ENCODE assay signal across 13 mouse cellular contexts in the genomic region with DNA sequence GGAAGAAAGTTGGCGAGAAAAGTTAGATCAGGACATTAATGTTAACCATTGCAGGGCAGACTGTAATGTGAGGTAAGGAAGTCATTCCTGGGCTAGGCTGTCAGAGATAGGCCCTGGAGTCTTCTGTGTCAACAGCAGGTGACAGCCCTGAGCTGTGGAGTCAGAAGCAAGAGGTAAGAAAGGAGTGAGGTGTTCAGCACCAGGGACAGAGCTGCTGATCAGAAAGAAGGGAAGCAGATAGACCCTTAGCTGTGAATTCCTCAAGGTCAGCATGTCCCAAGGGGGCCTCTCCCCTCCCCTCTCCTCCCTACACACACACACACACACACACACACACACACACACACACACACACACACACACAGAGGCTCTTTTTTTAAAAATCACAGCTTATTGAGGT. TPM values are rescaled to one million over a fixed set of nuclear protein-coding genes. Genes with fewer than 3 reads are reported as not detected.
DNase-seq lines count a peak whose midpoint lies in the region; ATAC-seq and TF ChIP-seq lines count a peak whose summit lies in the region.
"Had no signal": no experiment of that assay in that cellular context is flagged by ENCODE, and none has a peak within 500 bp of the region (broad histone marks: within the 10 kb centered on the region; RNA-seq: fewer than 3 reads in every experiment).

No protein-coding gene starts in this region.

- ATAC-seq in megakaryocyte progenitor cell, adult 5-6 weeks (replicated peaks; ENCODE audit: poor library complexity) = 0 out of 2 replicates have a peak, but pooled peaks have one; percentile 20
- ATAC-seq in hindbrain, embryonic 13.5 days (ENCODE audit: low FRiP score) = no peak

- 55% methylated on average over 1 of the region's 1 CpGs for WGBS in kidney, adult 2 months
- WGBS in hindbrain, embryonic 13.5 days = 89% methylated on average over 1 of the region's 1 CpGs

- H3K9ac ChIP-seq in hindbrain, embryonic 13.5 days = no peak overlapping the region

- H3K27me3 ChIP-seq in kidney, adult 2 months (replicated peaks; ENCODE audit: control insufficient read depth, insufficient read depth, low read length) = no peaks in the 10 kb centered on the region; the same call in 1 of the 2 replicates
- no peaks in the 10 kb centered on the region for H3K27me3 ChIP-seq in hindbrain, embryonic 13.5 days

- no peak for TF ChIP-seq CTCF in kidney, adult 2 months (conservative IDR thresholded peaks at IDR 0.05; ENCODE audit: insufficient read depth, insufficient read length, low read depth, low read length)

- TF ChIP-seq POLR2A in kidney, adult 2 months (IDR thresholded peaks at IDR 0.05; ENCODE audit: low read depth, low read length) = no peak

- H3K36me3 ChIP-seq in kidney, adult 2 months (ENCODE audit: control insufficient read depth, insufficient read depth, low read length) = no peaks in the 10 kb centered on the region
- H3K36me3 ChIP-seq in hindbrain, embryonic 13.5 days = no peaks in the 10 kb centered on the region

- peak; percentile 61 to 62 for DNase-seq in kidney, postnatal 4 days
- DNase-seq in kidney, adult 2 months = no peak
- peak; percentile 27 for DNase-seq in ES-CJ7 (ENCODE audit: low read depth, low spot score)
- DNase-seq in c-Kit-positive CD71-negative TER-119-negative erythroid progenitor cells, embryonic 14.5 days (ENCODE audit: low read depth) = peak; percentile 4
- no peak for DNase-seq in urinary bladder, postnatal 10 days (ENCODE audit: low spot score)
- DNase-seq in frontal cortex, postnatal 36 days (ENCODE audit: low spot score in 2 of 2) = no peak
- DNase-seq: cerebellum, postnatal 10 days; gastrocnemius, postnatal 10 days; kidney, adult 8-10 months had no signal

- no peak overlapping the region for H3K27ac ChIP-seq in kidney, adult 2 months (ENCODE audit: insufficient read depth, low read depth, low read length)
- H3K27ac ChIP-seq in hindbrain, embryonic 13.5 days = no peak overlapping the region

- H3K4me3 ChIP-seq in kidney, adult 2 months (ENCODE audit: insufficient read depth, low read depth, low read length) = no peak overlapping the region
- no peak overlapping the region for H3K4me3 ChIP-seq in hindbrain, embryonic 13.5 days

- H3K4me2 ChIP-seq in hindbrain, embryonic 13.5 days = no peak overlapping the region

- no peaks in the 10 kb centered on the region for H3K4me1 ChIP-seq in kidney, adult 2 months (ENCODE audit: control insufficient read depth, insufficient read depth, low read length)
- no peaks in the 10 kb centered on the region for H3K4me1 ChIP-seq in hindbrain, embryonic 13.5 days (replicated peaks)

- H3K9me3 ChIP-seq in hindbrain, embryonic 13.5 days = no peaks in the 10 kb centered on the region

RNA-seq across cellular contexts. Expression of a gene that starts 55.0 kb away (rescaled TPM):
- polyA plus RNA-seq in kidney, adult 2 months (2012; rRNA removed) = not detected in 2 replicates
- not detected in 2 replicates for total RNA-seq in megakaryocyte progenitor cell, adult 5-6 weeks (2015)
- not detected in 2 replicates for total RNA-seq in megakaryocyte progenitor cell, adult 5-6 weeks (2017)
- polyA plus RNA-seq in hindbrain, embryonic 13.5 days (2015; fragmentation: Nextera tagmentation; extraction: Ambion mirVana) = 1.6 and 2.2 TPM in 2 replicates
- total RNA-seq: gastrocnemius, postnatal 10 days; layer of hippocampus, postnatal 25 days; liver, adult 2 months had no signal
- polyA plus RNA-seq: liver, adult 2 months had no signal

Comparison
In these comparisons a context has a peak if more than half of its experiments do, and no peak if none do; other contexts are left out.
1. DNase-seq: peak in kidney, postnatal 4 days (2 of 2), ES-CJ7 (single experiment) and c-Kit-positive CD71-negative TER-119-negative erythroid progenitor cells, embryonic 14.5 days (single experiment); none in kidney, adult 2 months (single experiment), urinary bladder, postnatal 10 days (single experiment) and frontal cortex, postnatal 36 days (0 of 2).